Mouse (Mus musculus): ENCODE measurements around the gene Fgf23. TPM values are rescaled to one million over a fixed set of nuclear protein-coding genes. Genes with fewer than 3 reads are reported as not detected.

Gene Fgf23
- not detected in 2 replicates for polyA plus RNA-seq (2015; fragmentation: Nextera tagmentation; extraction: Ambion mirVana)

DNA sequence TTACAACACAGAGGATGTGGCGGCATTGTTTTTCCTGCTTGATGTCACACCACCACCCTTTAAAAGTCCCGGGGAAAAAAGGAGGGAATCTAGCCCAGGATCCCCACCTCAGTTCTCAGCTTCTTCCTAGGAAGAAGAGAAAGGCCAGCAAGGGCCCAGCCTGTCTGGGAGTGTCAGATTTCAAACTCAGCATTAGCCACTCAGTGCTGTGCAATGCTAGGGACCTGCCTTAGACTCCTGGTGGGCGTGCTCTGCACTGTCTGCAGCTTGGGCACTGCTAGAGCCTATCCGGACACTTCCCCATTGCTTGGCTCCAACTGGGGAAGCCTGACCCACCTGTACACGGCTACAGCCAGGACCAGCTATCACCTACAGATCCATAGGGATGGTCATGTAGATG is at the start of gene Fgf23:
Gene Fgf23, plus strand, starts transcription at position 86 of the 400 bp plus-strand sequence.
- Histone ChIP-seq H3K4me3 (no peak within 1 kb of the TSS), H3K9ac (no peak within 1 kb of the TSS), H3K27ac (no peak within 1 kb of the TSS), H3K4me2 (no peak within 1 kb of the TSS), H3K9me3 (no peaks in the 10 kb centered on the region), H3K36me3 (no peaks in the 10 kb centered on the region), H3K4me1 (replicated peaks) (no peaks in the 10 kb centered on the region), H3K27me3 (0 out of 2 replicates have a peak, but pooled peaks cover 7% of the 10 kb centered on the region)
- WGBS: 15% methylated on average over 5 of the region's 5 CpGs
- ATAC-seq (ENCODE audit: low FRiP score): no peak

DNA sequence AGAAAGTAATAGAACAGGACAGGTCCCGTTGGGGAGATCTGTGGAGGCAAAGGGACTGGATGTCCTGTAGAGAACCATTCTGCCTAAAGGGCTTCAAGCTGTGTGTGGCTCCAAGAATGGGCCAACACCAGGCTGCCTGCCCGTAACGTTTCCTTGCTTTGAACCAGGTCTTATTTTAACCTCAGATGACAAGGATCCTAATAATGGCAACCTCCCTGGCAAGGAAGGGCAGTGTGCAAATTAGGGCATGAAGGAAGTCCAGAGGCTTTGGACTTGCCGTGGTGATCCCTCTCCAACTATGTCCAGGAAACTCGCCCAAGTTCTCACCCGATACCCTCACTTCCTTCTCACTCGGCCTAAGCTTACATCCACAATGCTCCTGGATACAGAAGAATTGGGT is 47.9 kb upstream of the Fgf23 start:
- Histone ChIP-seq H3K9me3 (no peaks in the 10 kb centered on the region), H3K4me3 (no peak overlapping the region), H3K27me3 (peaks cover 11% of the 10 kb centered on the region), H3K4me1 (replicated peaks) (peaks cover 4% of the 10 kb centered on the region; the same call in 1 of the 2 replicates), H3K4me2 (no peak overlapping the region), H3K27ac (no peak overlapping the region), H3K9ac (no peak overlapping the region), H3K36me3 (no peaks in the 10 kb centered on the region)
- WGBS: 79% methylated on average over 7 of the region's 7 CpGs
- ATAC-seq (ENCODE audit: low FRiP score): no peak

DNA sequence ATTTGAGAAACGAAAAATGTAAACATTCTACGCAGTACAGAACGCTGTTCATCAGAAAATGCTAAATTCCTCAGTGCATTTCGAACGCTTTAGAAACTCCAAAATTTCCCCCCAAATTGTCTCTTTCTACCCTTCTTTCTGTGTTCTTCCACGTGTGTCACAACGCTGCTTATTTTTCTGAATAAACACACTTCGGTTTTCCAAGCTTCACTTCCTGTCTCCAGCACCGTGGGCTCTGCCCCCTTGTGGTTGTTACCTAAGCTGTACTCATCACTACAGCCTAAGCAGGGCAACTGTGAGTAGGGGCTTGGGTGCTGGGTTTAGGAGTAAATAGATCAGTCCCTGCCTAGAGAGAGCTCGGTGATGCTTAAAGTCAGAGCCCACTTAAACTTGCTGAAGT is 37.9 kb upstream of the Fgf23 start:
- WGBS: 37% methylated on average over 10 of the region's 10 CpGs
- no peak overlapping the region for H3K27ac ChIP-seq
- H3K4me1 ChIP-seq (replicated peaks): 0 out of 2 replicates have a peak, but pooled peaks cover 4% of the 10 kb centered on the region
- no peak for ATAC-seq (ENCODE audit: low FRiP score)
- no peaks in the 10 kb centered on the region for H3K36me3 ChIP-seq
- H3K4me2 ChIP-seq: peak overlapping the region; percentile 41
- no peaks in the 10 kb centered on the region for H3K9me3 ChIP-seq
- peak overlapping the region; percentile 14; the same call in 1 of the 2 replicates for H3K4me3 ChIP-seq
- H3K27me3 ChIP-seq: no peaks in the 10 kb centered on the region
- no peak overlapping the region for H3K9ac ChIP-seq

DNA sequence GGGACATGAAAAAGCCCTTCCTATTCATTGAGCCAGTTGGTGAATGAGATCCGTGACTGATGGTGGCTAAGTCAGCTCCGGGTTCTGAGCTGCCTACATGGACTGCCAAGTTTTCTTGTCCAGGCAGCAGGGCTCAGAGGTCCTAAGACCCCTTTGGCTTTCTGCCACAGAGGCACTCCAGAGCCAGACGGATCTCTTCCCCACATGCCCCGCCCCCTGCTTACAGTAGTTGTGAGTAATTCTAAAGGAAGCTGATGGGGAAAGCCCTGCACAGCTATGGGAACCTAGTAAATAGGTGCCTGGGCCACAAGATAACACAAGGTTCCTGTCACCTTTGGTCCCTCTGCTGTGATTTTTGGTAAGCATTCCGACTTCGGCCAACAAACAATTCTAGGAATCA is 27.8 kb upstream of the Fgf23 start:
- no peaks in the 10 kb centered on the region for H3K4me1 ChIP-seq (replicated peaks)
- H3K9me3 ChIP-seq: no peaks in the 10 kb centered on the region
- H3K9ac ChIP-seq: no peak overlapping the region
- no peak overlapping the region for H3K4me3 ChIP-seq
- H3K4me2 ChIP-seq: no peak overlapping the region
- H3K27ac ChIP-seq: no peak overlapping the region
- WGBS: 62% methylated on average over 6 of the region's 6 CpGs
- no peaks in the 10 kb centered on the region for H3K36me3 ChIP-seq
- no peaks in the 10 kb centered on the region for H3K27me3 ChIP-seq
- ATAC-seq (ENCODE audit: low FRiP score): no peak

DNA sequence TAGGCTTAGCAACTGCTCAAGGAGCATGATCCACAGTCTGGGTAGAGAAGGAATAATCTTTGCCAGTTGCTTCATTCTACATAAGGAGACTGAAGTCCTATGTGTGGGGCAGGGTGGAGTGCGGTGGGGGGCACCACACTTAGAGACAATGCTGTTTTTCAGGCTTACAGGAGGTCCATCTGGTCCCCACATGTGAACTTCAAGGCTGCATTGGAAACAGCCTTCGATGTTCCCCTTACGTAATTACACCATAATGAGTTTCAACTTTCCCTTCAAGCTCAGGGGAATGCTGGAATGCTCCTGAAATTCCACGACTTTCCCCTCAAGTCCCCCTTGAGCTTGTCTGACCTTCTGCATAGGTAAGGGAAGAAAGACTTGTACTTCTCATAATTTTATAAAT is 21.9 kb upstream of the Fgf23 start:
- Histone ChIP-seq H3K4me2 (no peak overlapping the region), H3K27me3 (no peaks in the 10 kb centered on the region), H3K9ac (no peak overlapping the region), H3K4me3 (no peak overlapping the region), H3K4me1 (replicated peaks) (no peaks in the 10 kb centered on the region), H3K9me3 (no peaks in the 10 kb centered on the region), H3K27ac (no peak overlapping the region), H3K36me3 (no peaks in the 10 kb centered on the region)
- no peak for ATAC-seq (ENCODE audit: low FRiP score)
- 75% methylated on average over 4 of the region's 4 CpGs for WGBS

DNA sequence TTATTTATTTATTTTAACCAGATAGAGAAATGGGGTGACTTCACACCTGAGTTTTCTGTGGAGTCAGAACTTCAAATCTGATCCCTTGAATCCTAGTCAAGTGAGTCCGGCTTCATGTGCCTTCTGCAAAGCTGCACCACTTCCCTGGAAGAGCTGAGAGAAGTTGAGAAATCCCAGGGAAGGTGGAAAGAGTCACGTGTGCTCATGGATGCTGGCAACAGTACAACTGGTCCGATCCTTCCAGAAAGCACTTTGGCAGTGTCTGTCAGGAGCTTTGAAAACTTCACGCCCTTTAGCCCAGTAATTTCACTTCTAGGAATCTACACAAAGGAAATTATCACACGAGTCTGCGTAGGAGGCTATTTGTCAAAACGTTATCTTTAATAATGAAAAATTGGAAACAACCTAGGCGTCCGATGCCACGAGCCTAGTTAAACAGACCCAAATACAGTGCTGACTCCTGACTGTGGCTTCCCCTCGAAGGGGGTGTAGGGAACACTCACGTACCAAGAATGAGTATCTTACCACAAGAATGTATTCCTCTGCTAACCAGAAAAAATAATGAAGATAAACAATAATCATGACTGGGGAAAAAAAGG is 15.6 kb upstream of the Fgf23 start:
- H3K4me1 ChIP-seq (replicated peaks): no peaks in the 10 kb centered on the region
- WGBS: 83% methylated on average over 12 of the region's 12 CpGs
- no peak for ATAC-seq (ENCODE audit: low FRiP score)

DNA sequence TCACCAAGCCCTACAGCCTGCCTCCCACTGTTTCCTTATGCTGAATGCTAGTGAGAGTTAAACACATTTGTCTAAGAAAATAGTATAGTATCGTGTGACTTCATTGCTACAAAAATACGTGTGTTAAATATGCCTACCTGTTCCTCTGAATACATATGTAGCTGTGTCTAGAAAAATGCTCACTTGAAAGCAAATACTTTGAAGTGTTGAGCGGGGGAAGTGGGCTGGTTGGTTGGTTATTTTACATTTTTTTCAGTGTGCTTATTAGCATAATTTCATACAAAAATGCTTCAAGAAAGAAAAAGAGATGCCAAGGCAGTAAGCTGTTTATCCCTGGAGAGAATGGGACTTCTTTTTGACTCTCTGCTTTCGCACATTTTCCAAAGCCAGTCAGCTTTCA is 12.7 kb upstream of the Fgf23 start:
- no peak for ATAC-seq (ENCODE audit: low FRiP score)
- peaks cover 5% of the 10 kb centered on the region; the same call in 1 of the 2 replicates for H3K27me3 ChIP-seq
- no peak overlapping the region for H3K4me2 ChIP-seq
- H3K9ac ChIP-seq: no peak overlapping the region
- H3K27ac ChIP-seq: no peak overlapping the region
- H3K9me3 ChIP-seq: no peaks in the 10 kb centered on the region
- no peak overlapping the region for H3K4me3 ChIP-seq
- WGBS: 88% methylated on average over 4 of the region's 4 CpGs
- H3K36me3 ChIP-seq: no peaks in the 10 kb centered on the region
- peaks cover 5% of the 10 kb centered on the region for H3K4me1 ChIP-seq (replicated peaks)

More for the DNA sequence above, 15.6 kb upstream of the Fgf23 start:
- no peak overlapping the region for H3K9ac ChIP-seq
- H3K4me2 ChIP-seq: no peak overlapping the region
- no peaks in the 10 kb centered on the region for H3K27me3 ChIP-seq
- no peak overlapping the region for H3K27ac ChIP-seq
- H3K9me3 ChIP-seq: no peaks in the 10 kb centered on the region
- no peaks in the 10 kb centered on the region for H3K36me3 ChIP-seq
- H3K4me3 ChIP-seq: no peak overlapping the region

DNA sequence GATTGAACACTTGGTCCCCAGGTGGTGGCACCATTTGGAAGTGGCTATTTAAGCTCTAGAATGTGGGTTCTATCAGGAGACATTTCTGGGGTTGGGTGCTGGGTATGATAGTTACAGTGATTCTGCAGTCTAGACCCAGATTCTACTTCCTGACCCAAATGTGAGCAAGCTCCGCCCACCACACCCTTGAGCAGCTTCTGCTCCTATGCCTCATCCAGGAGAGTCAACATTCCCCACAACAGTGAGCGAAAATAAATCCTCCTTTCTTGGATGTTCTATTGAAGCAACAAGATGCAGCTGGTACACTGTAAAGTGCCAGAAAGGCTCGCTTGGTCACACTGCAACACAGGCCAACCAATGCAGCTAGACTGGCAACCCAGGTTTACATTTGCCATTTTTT is 8.8 kb upstream of the Fgf23 start:
- Histone ChIP-seq H3K9ac (no peak overlapping the region), H3K4me1 (replicated peaks) (peaks cover 6% of the 10 kb centered on the region), H3K36me3 (no peaks in the 10 kb centered on the region), H3K4me3 (no peak overlapping the region), H3K9me3 (no peaks in the 10 kb centered on the region), H3K27ac (no peak overlapping the region), H3K27me3 (peaks cover 9% of the 10 kb centered on the region; the same call in 1 of the 2 replicates), H3K4me2 (no peak overlapping the region)
- ATAC-seq (ENCODE audit: low FRiP score): no peak
- WGBS: 83% methylated on average over 3 of the region's 3 CpGs

DNA sequence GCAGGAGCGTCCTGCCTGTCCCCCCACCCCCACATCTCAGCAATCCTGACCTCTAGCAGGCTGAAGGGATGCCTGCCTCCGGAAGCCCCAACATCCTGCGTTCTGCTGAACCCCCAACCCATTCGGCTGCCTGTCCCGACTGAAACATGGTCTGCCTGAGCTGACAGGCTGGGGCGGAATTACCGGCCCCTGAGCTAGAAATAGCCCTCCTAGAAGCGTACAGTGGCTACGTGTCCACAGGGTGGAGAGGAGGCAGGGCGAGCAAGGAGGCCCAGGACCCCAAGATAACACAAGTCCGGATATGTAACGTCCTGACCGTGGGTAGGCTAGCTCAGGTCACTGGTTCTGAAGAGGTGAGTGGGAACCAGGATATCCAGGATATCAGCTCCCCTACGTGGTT is 7.9 kb upstream of the Fgf23 start:
- no peaks in the 10 kb centered on the region for H3K36me3 ChIP-seq
- H3K4me2 ChIP-seq: peak overlapping the region; percentile 41
- 10% methylated on average over 14 of the region's 14 CpGs for WGBS
- H3K27me3 ChIP-seq: peaks cover 9% of the 10 kb centered on the region; the same call in 1 of the 2 replicates
- no peaks in the 10 kb centered on the region for H3K9me3 ChIP-seq
- H3K4me1 ChIP-seq (replicated peaks): peaks cover 6% of the 10 kb centered on the region
- no peak for ATAC-seq (ENCODE audit: low FRiP score)
- peak overlapping the region; percentile 11 for H3K4me3 ChIP-seq
- H3K27ac ChIP-seq: no peak overlapping the region
- peak overlapping the region; percentile 58; the same call in 1 of the 2 replicates for H3K9ac ChIP-seq

DNA sequence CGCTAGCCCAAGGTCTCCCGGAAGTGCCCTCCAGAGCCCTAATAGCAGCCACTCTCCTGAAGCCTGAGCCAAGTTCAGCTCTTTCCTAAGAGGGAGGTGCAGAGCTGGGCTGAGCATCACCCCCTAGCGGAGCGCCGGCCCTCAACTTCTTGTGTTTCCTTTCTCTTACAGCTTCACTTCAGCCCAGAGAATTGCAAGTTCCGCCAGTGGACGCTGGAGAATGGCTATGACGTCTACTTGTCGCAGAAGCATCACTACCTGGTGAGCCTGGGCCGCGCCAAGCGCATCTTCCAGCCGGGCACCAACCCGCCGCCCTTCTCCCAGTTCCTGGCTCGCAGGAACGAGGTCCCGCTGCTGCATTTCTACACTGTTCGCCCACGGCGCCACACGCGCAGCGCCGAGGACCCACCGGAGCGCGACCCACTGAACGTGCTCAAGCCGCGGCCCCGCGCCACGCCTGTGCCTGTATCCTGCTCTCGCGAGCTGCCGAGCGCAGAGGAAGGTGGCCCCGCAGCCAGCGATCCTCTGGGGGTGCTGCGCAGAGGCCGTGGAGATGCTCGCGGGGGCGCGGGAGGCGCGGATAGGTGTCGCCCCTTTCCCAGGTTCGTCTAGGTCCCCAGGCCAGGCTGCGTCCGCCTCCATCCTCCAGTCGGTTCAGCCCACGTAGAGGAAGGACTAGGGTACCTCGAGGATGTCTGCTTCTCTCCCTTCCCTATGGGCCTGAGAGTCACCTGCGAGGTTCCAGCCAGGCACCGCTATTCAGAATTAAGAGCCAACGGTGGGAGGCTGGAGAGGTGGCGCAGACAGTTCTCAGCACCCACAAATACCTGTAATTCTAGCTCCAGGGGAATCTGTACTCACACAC is 7.4 kb downstream of the Fgf23 start:
- Histone ChIP-seq H3K27ac (peak overlapping the region; percentile 93), H3K9me3 (no peaks in the 10 kb centered on the region), H3K4me2 (peak overlapping the region; percentile 90), H3K4me3 (peak overlapping the region; percentile 63), H3K36me3 (no peaks in the 10 kb centered on the region), H3K27me3 (peaks cover 36% of the 10 kb centered on the region), H3K9ac (peak overlapping the region; percentile 84), H3K4me1 (replicated peaks) (peaks cover 12% of the 10 kb centered on the region; the same call in 1 of the 2 replicates)
- WGBS: 2% methylated on average over 59 of the region's 59 CpGs
- ATAC-seq (ENCODE audit: low FRiP score): peak; percentile 92

DNA sequence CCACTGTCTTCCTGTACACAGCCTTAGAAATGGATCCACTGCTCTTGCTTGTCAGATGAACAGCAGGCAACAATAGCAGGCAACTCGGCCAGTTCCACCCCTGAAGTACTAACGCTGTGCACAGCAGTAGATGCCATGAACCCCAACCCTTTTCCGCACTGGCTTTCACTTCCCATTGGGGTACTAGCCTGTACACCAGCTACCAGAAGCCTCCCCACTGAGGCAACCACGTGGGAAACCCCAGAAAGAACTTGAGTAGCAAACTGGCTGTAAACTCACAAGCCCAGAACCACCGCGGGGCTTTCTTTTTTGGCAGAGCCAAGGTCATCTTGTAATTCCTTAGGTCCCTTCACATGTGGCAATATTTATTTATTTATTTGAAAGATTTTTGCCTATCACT is 9.1 kb downstream of the Fgf23 start:
- Histone ChIP-seq H3K36me3 (peaks cover 8% of the 10 kb centered on the region; the same call in 1 of the 2 replicates), H3K4me3 (no peak overlapping the region), H3K9me3 (no peaks in the 10 kb centered on the region), H3K9ac (no peak overlapping the region), H3K4me1 (replicated peaks) (peaks cover 12% of the 10 kb centered on the region; the same call in 1 of the 2 replicates), H3K27me3 (peaks cover 31% of the 10 kb centered on the region), H3K4me2 (no peak overlapping the region), H3K27ac (no peak overlapping the region)
- WGBS: 70% methylated on average over 6 of the region's 6 CpGs
- ATAC-seq (ENCODE audit: low FRiP score): no peak

DNA sequence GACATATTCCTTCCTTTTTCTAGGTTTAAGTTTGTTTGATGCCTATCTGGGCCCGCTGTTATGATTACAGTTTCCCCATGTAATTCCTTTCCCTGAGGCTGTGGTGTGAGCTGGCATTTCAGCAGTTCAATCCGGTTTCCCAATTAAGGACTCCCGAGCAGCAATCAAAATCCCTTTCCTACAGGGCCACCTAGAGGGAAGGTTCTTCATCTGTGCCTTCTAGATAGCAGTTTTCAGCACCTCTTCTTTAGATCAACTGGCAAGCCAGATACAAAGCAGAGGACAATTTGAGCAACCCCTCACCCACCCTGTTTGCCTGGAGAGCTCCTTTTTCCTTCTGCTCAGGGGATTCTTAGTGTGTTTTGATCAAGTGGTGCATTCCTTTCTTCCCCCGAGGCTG is 14.0 kb downstream of the Fgf23 start:
- no peak for ATAC-seq (ENCODE audit: low FRiP score)
- Histone ChIP-seq H3K4me2 (no peak overlapping the region), H3K27ac (no peak overlapping the region), H3K4me3 (no peak overlapping the region), H3K27me3 (peaks cover 7% of the 10 kb centered on the region), H3K4me1 (replicated peaks) (no peaks in the 10 kb centered on the region), H3K9me3 (no peaks in the 10 kb centered on the region), H3K9ac (no peak overlapping the region; the same call in 1 of the 2 replicates), H3K36me3 (peaks cover 56% of the 10 kb centered on the region)
- 71% methylated on average over 4 of the region's 4 CpGs for WGBS
